Mouse (Mus musculus) layer of hippocampus, adult 18-20 months (tissue): ENCODE data around the gene Shroom1. TPM values are rescaled to one million over a fixed set of nuclear protein-coding genes. Genes with fewer than 3 reads are reported as not detected.
"Not testable (repeated sequence)": the region's sequence is repeated elsewhere in the genome, so short reads cannot be mapped to it uniquely, and the experiment has no call there.

Experiments used
- DNase-seq, 2 experiments: peaks; one replicate each; pipeline ENCODE4 v3.0.0; 2022; ENCODE audit warnings: low spot score in 2 of 2
- long read RNA-seq: library from polyadenylated mRNA; stranded (forward); transcript quantifications from one replicate; pipeline ENCODE4 v2.0.0, GENCODE M21; 2021
- total RNA-seq, 2 experiments: library from RNA; stranded (reverse); gene quantifications; 2 replicates each; pipeline ENCODE4 v1.2.3; 2021

Gene Shroom1
- 1 to 10 TPM; 5.7 TPM for total RNA-seq
- long read RNA-seq, partial matches to known transcripts, result 3 of 10 reads
- long read RNA-seq, other reads (novel, unspliced or antisense), result 4 of 10 reads

DNA sequence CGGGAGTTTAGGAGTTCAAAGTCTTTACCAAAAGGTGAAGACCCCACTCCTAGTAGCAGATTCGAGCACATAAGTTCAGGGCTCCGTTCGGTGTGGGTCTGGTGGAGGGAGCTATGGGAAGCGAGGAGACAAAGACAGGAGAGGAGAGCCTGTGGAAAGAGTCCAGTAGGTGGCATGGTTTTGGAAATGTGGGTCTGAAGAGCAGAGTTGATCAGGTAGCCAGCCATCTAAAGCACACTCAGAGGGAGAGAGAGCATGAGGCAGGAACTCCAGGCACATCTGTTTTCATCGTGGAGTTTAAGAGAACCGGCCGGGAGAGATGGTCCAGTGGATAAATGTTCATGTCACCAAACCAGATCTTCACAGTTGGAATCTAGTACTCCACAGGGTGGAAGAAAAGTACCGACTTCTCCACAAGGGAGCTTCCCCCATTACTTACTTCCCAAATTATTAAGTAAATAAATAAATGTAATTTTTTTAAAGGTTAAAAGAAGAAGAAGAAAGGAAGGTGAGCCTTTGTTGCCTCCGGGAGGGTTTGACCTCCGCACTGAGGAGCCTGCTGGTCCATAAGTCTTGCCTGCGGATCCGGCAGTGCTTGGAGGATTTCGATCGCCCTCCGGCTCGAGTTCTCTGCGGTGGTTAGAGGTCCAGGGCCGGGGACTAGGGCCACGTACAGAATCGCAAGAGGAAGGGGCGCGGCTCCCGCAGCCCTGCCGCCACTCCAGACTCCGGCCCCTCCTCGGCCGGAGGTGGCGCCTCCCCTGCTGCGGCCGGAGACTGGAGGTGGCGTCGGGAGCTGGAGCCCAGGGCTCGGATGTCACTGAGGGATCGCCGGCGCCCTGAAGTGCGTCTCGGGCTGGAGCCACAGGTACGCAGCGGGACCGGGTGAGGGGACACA, at the start of gene Shroom1, which contains the start of gene Gm10447:
Gene Shroom1 (plus strand): TSS at position 732 of the 898 bp plus-strand sequence.
Gene Gm10447 (minus strand): TSS at position 637 of the 898 bp plus-strand sequence.
- peak in 1 of 2 experiments; percentile 46 for DNase-seq

DNA sequence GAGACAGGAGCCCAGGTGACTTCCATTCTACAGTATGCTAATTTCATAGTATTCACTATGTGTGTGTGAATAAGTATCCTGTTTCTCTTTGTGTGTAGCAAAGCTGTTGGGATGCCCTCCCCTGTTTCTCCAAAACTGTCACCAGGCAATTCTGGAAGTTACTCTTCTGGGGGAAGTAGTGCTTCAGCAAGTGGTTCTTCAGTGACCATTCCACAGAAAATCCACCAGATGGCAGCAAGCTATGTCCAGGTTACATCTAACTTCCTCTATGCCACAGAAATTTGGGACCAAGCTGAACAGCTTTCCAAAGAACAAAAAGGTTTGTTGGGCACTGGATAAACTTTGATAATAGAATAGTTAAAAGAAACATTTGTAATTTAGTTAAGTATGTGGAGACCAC, 45.3 kb upstream of the Shroom1 start:
- DNase-seq, result peak in 1 of 2 experiments; percentile 37

- DNase-seq, result no peak
These were observed 43.1 kb upstream of the Shroom1 start for GRCm38 (mm10) chr11:53413871-53414270.

GRCm38 (mm10) chr11:53418048-53418447, 39.0 kb upstream of the Shroom1 start:
- DNase-seq, result no peak

- no peak for DNase-seq
These were observed 34.0 kb upstream of the Shroom1 start, which contains the start of gene Leap2 for GRCm38 (mm10) chr11:53423036-53423435. Gene Leap2, minus strand, starts transcription at chr11:53423170.

GRCm38 (mm10) chr11:53424826-53425225, 32.2 kb upstream of the Shroom1 start:
- peak in 1 of 2 experiments; percentile 34 for DNase-seq

DNA sequence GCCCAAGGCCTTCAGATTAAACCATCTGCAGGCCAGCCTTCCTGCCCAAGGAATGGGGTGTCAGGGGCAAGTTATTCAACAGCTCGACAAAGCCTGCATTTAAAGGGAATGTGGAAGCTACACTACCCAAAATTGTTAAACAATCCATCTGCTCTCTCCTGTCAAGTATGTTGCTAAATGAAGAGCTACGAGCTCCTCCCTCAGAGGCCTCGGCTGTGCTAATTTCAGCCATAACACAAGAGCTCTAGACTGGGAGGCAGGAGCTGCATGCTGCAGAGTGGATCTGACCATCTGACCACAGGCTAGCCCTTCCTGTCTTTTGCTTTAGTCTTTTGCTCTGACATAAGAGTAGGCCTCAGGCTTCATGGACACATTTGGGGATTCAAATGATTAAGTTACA, 31.8 kb upstream of the Shroom1 start:
- DNase-seq, result peak in 1 of 2 experiments; percentile 33

GRCm38 (mm10) chr11:53425711-53426255, 31.2 kb upstream of the Shroom1 start:
- peak in 1 of 2 experiments; percentile 33 for DNase-seq

DNA sequence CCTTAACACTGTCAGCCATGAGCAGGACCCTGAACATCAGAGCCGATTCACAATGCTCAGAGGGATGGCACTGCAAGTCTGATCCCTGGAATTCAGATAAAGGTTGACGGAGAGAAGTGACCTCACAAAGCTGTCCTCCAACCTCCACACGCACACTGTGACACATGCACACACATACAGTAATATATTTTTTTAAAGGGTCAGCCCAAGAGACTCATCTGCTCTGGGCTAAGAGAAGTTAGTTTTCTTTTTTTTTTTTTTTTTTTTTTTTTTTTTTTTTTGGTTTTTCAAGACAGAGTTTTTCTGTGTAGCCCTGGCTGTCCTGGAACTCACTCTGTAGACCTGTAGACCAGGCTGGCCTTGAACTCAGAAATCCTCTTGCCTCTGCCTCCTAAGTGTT, 30.1 kb upstream of the Shroom1 start:
- not testable (repeated sequence) for DNase-seq

- no peak for DNase-seq
These were observed 28.9 kb upstream of the Shroom1 start for GRCm38 (mm10) chr11:53427993-53428715.

GRCm38 (mm10) chr11:53428716-53429057, 28.3 kb upstream of the Shroom1 start:
- DNase-seq, result no peak

- DNase-seq, result no peak
These were observed 27.8 kb upstream of the Shroom1 start for GRCm38 (mm10) chr11:53429182-53429581.

DNA sequence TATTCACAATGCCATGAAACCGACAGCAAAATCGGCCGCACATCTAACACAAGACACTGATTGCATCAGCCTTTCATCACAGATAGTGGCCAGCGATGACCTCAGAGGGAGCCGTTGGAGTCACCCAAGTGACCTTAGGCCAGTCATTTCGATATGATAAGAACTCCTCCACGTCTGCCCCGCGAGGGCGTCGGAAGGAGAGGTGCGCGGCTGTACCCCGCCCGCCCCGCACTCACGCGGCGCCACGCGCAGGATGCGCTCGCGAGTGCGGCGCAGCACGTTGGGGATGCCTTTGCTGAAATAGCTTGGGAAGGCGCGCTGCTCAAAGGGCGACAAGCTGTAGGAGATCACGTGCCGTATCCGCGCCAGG, 26.7 kb upstream of the Shroom1 start:
- DNase-seq, result no peak

GRCm38 (mm10) chr11:53430670-53431346, 26.2 kb upstream of the Shroom1 start, which contains the start of the genes Uqcrq and Gdf9:
Gene Uqcrq, minus strand, starts transcription at chr11:53430831.
Gene Gdf9, plus strand, starts transcription at chr11:53431023.
- peak; percentile 97 to 100 for DNase-seq

DNA sequence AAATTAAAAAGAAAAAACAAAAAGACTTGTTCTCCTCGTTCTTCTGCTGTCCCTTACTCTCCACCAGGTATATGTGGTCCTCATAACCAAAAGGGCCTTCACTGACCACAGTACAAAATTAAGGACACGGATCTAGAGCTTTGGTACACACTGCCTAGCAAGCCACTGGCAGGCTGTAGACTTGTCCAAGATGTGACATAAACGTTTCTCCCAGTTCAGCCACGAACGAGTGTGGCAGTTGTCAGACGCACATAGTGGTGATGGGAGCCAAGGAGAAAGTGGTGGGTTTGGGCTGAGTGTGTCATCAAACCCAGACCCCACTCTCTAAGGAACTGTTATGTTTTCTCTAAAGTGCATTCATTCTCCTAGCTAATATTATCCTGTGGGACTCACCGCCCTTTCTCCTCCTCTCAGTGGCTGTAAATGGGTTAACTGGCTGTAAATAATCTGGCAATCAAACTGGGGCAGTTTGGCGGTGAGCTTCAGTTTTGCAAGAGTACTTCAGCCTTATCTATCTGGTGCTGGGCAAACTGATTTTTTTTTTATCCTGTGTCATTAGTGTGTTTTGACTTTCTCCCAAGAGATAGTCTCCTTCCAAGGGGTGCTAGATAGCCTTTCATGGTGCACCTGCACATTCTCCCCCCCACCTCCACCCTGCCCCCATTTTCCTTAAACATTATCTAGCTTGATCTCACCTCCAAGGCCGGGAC, 25.5 kb upstream of the Shroom1 start:
- DNase-seq, result no peak

DNA sequence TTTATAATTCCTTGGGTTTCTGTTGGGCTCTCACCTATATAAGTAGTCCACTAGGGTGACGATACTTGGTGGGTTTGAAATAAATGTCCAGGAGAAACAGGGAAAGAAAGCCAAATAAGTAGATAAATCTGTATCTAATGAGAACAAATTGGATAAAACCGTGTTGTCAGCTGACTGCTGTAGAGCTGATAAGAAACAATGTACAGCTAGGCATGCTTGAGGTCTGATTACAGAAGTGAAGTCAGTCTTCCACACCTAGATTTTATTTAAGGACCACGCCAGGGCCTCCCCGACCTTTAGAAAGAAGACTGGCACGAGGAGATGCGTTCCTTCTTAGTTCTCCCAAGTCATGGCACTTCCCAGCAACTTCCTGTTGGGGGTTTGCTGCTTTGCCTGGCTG, 23.9 kb upstream of the Shroom1 start:
- DNase-seq, result no peak

GRCm38 (mm10) chr11:53435504-53435903, 21.5 kb upstream of the Shroom1 start:
- DNase-seq, result no peak

DNA sequence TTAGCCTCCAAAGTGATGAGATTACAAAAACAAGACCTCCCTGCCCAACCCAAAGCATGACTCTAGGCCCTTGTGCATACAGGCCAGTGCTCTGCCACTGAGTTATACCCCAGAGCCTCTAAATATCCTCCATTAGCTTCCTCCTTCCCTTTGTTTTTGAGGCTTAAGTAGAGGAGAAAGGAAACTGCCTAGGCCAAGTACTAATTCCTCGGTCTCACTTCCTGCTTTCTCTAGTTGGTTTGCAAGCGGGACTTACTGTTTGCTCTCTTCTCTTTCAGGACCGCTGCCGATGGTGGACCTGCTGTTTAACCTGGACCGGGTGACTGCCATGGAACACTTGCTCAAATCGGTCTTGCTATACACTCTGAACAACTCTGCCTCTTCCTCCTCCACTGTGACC, 20.7 kb upstream of the Shroom1 start:
- no peak for DNase-seq

DNA sequence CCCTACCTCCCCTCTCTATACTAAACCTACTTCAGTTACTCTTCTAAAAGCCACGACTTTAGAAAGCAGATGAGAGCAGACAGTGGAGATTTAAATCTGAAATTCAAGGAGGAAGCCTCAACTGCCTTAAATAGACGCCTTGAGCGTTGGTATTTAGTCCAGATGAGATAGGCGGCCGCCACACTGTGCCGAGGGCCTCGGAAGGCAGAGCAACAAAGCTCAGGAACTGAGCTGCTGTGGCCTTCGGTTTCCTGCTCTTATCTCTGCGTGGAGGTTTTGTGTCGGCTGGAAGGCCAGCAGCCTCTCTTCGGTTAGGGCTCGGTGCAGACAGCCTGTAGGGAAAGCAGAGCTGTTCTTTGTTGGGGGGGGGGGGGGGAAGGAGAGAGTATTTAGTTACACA, 15.1 kb upstream of the Shroom1 start:
- no peak for DNase-seq

GRCm38 (mm10) chr11:53443861-53444260, 13.1 kb upstream of the Shroom1 start:
- peak in 1 of 2 experiments; percentile 62 for DNase-seq
